Mouse (Mus musculus): ENCODE results near the gene Gm10065. TPM values are rescaled to one million over a fixed set of nuclear protein-coding genes. Genes with fewer than 3 reads are reported as not detected.
"Not testable (repeated sequence)": the region's sequence is repeated elsewhere in the genome, so short reads cannot be mapped to it uniquely, and the experiment has no call there.

The Gm10065 gene
- not detected in 2 replicates for polyA plus RNA-seq (2014; fragmentation: Nextera tagmentation; extraction: Ambion mirVana)

GRCm38 (mm10) chr13:21478759-21479670 is at the start of gene Gm10065, which contains the start of gene Zkscan4:
Gm10065 (minus strand) TSS chr13:21479441.
Zkscan4 (plus strand) TSS chr13:21478907.
- peak within 1 kb of the TSS; percentile 56 for H3K4me2 ChIP-seq (ENCODE audit: low read length)
- WGBS, result 2% methylated on average over 31 of the region's 31 CpGs
- not testable (repeated sequence) for H3K9me3 ChIP-seq (replicated peaks; ENCODE audit: control insufficient read depth, low read length); H3K27me3 ChIP-seq (replicated peaks; ENCODE audit: control insufficient read depth, insufficient read depth, low read length); H3K36me3 ChIP-seq (ENCODE audit: control insufficient read depth, insufficient read depth, low read length); H3K4me1 ChIP-seq (ENCODE audit: control insufficient read depth, insufficient read depth, low read length)
- peak within 1 kb of the TSS; percentile 72 for H3K27ac ChIP-seq (ENCODE audit: low read depth, low read length)
- peak within 1 kb of the TSS; percentile 75 for H3K9ac ChIP-seq (ENCODE audit: low read length)
- H3K4me3 ChIP-seq (ENCODE audit: low read depth, low read length), result peak within 1 kb of the TSS; percentile 62
- peak; percentile 90 for ATAC-seq
- peak; percentile 89 for DNase-seq (ENCODE audit: low spot score)

DNA sequence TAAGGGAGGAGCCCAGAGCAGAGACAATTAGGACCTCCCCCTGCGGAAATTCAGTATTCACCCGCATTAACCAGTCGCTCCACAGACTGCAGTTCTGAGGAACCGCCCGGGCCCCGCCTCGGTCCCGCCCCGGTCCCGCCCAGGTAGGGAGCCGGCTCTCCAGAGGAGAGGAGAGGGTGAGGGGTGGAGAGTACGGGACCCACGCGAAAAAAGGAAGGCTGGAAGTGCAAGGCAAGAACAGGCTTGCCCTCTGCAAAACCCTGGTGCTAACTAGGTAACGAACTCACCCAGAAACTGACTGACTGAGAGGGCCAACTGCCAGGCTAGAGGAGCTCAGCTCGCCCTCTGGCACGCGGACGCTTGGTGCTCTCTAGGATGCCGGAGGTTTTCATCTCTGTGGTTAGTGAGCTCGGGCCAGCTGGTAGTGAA is 27.0 kb upstream of the Gm10065 start:
- peak overlapping the region; percentile 62 for H3K9ac ChIP-seq (ENCODE audit: low read length)
- H3K4me3 ChIP-seq (ENCODE audit: low read depth, low read length), result peak overlapping the region; percentile 47
- peak overlapping the region; percentile 74 for H3K27ac ChIP-seq (ENCODE audit: low read depth, low read length)
- H3K4me1 ChIP-seq (ENCODE audit: control insufficient read depth, insufficient read depth, low read length), result no peaks in the 10 kb centered on the region
- no peaks in the 10 kb centered on the region for H3K27me3 ChIP-seq (replicated peaks; ENCODE audit: control insufficient read depth, insufficient read depth, low read length)
- WGBS, result under 1% methylated on average over 21 of the region's 21 CpGs
- ATAC-seq (peak; percentile 100), DNase-seq (ENCODE audit: low spot score) (peak; percentile 89)
- H3K9me3 ChIP-seq (replicated peaks; ENCODE audit: control insufficient read depth, low read length), result no peaks in the 10 kb centered on the region
- H3K36me3 ChIP-seq (ENCODE audit: control insufficient read depth, insufficient read depth, low read length), result no peaks in the 10 kb centered on the region
- H3K4me2 ChIP-seq (ENCODE audit: low read length), result peak overlapping the region; percentile 51

- Histone ChIP-seq H3K4me3 (ENCODE audit: low read depth, low read length) (no peak overlapping the region), H3K9ac (ENCODE audit: low read length) (no peak overlapping the region), H3K4me1 (ENCODE audit: control insufficient read depth, insufficient read depth, low read length) (no peaks in the 10 kb centered on the region), H3K27ac (ENCODE audit: low read depth, low read length) (no peak overlapping the region), H3K4me2 (ENCODE audit: low read length) (no peak overlapping the region), H3K36me3 (ENCODE audit: control insufficient read depth, insufficient read depth, low read length) (no peaks in the 10 kb centered on the region), H3K27me3 (replicated peaks; ENCODE audit: control insufficient read depth, insufficient read depth, low read length) (no peaks in the 10 kb centered on the region), H3K9me3 (replicated peaks; ENCODE audit: control insufficient read depth, low read length) (no peaks in the 10 kb centered on the region)
- no peak for DNase-seq (ENCODE audit: low spot score)
- WGBS, result 88% methylated on average over 5 of the region's 5 CpGs
- no peak for ATAC-seq
Measured at GRCm38 (mm10) chr13:21502296-21502695, 23.1 kb upstream of the Gm10065 start.

GRCm38 (mm10) chr13:21501182-21501581 is 21.9 kb upstream of the Gm10065 start, which contains the start of gene Gm11273:
Gm11273 (minus strand) TSS chr13:21501418.
- WGBS, result 97% methylated on average over 17 of the region's 17 CpGs
- ATAC-seq; H3K27ac ChIP-seq (ENCODE audit: low read depth, low read length); H3K27me3 ChIP-seq (replicated peaks; ENCODE audit: control insufficient read depth, insufficient read depth, low read length); H3K9ac ChIP-seq (ENCODE audit: low read length); H3K4me3 ChIP-seq (ENCODE audit: low read depth, low read length); DNase-seq (ENCODE audit: low spot score); H3K9me3 ChIP-seq (replicated peaks; ENCODE audit: control insufficient read depth, low read length); H3K4me2 ChIP-seq (ENCODE audit: low read length); H3K36me3 ChIP-seq (ENCODE audit: control insufficient read depth, insufficient read depth, low read length); H3K4me1 ChIP-seq (ENCODE audit: control insufficient read depth, insufficient read depth, low read length): not testable (repeated sequence)

DNA sequence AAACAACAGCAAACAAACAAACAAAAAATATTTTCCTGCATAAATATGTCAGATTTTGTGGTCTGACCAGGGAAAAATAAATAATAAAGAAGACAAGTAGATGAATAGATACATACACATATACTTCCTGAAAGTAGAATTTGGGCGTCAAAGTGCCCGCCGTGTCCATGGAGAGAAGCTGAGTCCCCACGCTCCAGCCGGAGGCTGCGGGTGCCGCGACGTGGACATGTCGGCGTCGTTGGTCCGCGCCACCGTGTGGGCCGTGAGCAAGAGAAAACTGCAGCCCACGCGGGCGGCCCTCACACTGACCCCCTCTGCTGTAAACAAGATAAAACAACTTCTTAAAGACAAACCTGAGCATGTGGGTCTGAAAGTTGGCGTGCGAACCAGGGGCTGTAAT is 15.8 kb upstream of the Gm10065 start, which contains the start of gene AK157302:
TSS of gene AK157302 (plus strand) at position 144 of the 400 bp plus-strand sequence.
- H3K4me3 ChIP-seq (ENCODE audit: low read depth, low read length), result no peak within 1 kb of the TSS
- no peak within 1 kb of the TSS for H3K27ac ChIP-seq (ENCODE audit: low read depth, low read length)
- no peaks in the 10 kb centered on the region for H3K27me3 ChIP-seq (replicated peaks; ENCODE audit: control insufficient read depth, insufficient read depth, low read length)
- H3K9me3 ChIP-seq (replicated peaks; ENCODE audit: control insufficient read depth, low read length), result no peaks in the 10 kb centered on the region
- H3K36me3 ChIP-seq (ENCODE audit: control insufficient read depth, insufficient read depth, low read length), result no peaks in the 10 kb centered on the region
- ATAC-seq (no peak), DNase-seq (ENCODE audit: low spot score) (no peak)
- H3K4me2 ChIP-seq (ENCODE audit: low read length), result no peak within 1 kb of the TSS
- 94% methylated on average over 21 of the region's 21 CpGs for WGBS
- no peaks in the 10 kb centered on the region for H3K4me1 ChIP-seq (ENCODE audit: control insufficient read depth, insufficient read depth, low read length)
- H3K9ac ChIP-seq (ENCODE audit: low read length), result no peak within 1 kb of the TSS

DNA sequence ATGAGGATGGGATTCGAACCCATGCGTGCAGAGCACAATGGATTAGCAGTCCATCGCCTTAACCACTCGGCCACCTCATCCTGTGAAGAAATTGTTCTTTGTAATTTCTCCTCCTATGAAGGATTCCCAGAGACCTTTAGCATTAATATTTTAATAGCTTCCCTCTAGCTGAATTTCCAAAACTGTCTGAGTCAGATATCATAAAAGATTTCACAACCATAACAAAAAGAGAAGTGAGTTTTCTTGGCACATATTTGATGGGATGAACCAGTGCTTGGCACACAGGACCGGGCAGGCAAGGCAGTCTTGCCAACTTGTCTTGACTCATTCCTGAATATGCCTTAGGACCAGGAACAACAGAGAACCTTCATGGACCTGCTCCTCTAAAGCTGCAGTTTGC is 13.6 kb upstream of the Gm10065 start:
- Histone ChIP-seq H3K4me1 (ENCODE audit: control insufficient read depth, insufficient read depth, low read length) (no peaks in the 10 kb centered on the region), H3K9me3 (replicated peaks; ENCODE audit: control insufficient read depth, low read length) (no peaks in the 10 kb centered on the region), H3K4me3 (ENCODE audit: low read depth, low read length) (no peak overlapping the region), H3K4me2 (ENCODE audit: low read length) (no peak overlapping the region), H3K27me3 (replicated peaks; ENCODE audit: control insufficient read depth, insufficient read depth, low read length) (no peaks in the 10 kb centered on the region), H3K9ac (ENCODE audit: low read length) (no peak overlapping the region), H3K36me3 (ENCODE audit: control insufficient read depth, insufficient read depth, low read length) (no peaks in the 10 kb centered on the region), H3K27ac (ENCODE audit: low read depth, low read length) (no peak overlapping the region)
- WGBS, result 93% methylated on average over 5 of the region's 5 CpGs
- no peak for DNase-seq (ENCODE audit: low spot score)
- no peak for ATAC-seq

DNA sequence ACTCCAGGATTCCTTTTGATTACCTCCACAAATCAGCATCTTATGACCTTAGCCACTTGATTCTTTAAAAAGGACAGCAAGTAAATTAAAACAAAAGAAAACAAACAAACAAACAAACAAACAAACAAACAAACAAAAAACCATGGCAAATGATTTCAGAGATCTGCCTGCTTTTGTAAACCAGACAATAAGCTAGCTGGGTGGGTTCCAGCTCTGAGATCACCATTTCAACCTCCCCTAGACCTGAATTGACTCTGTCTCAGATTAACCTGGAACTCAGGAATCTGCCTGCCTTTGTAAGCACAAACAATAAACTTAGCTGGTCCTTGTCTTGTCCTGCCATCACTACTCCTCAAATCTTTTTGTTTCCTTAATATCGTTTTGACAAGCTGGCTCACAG is 7.6 kb upstream of the Gm10065 start:
- no peaks in the 10 kb centered on the region for H3K9me3 ChIP-seq (replicated peaks; ENCODE audit: control insufficient read depth, low read length)
- no peak overlapping the region for H3K27ac ChIP-seq (ENCODE audit: low read depth, low read length)
- no peak overlapping the region for H3K4me2 ChIP-seq (ENCODE audit: low read length)
- 91% methylated on average over 1 of the region's 1 CpGs for WGBS
- DNase-seq (ENCODE audit: low spot score), result no peak
- no peak overlapping the region for H3K4me3 ChIP-seq (ENCODE audit: low read depth, low read length)
- H3K27me3 ChIP-seq (replicated peaks; ENCODE audit: control insufficient read depth, insufficient read depth, low read length), result no peaks in the 10 kb centered on the region
- no peaks in the 10 kb centered on the region for H3K4me1 ChIP-seq (ENCODE audit: control insufficient read depth, insufficient read depth, low read length)
- no peak overlapping the region for H3K9ac ChIP-seq (ENCODE audit: low read length)
- peaks cover 17% of the 10 kb centered on the region for H3K36me3 ChIP-seq (ENCODE audit: control insufficient read depth, insufficient read depth, low read length)
- ATAC-seq, result no peak

DNA sequence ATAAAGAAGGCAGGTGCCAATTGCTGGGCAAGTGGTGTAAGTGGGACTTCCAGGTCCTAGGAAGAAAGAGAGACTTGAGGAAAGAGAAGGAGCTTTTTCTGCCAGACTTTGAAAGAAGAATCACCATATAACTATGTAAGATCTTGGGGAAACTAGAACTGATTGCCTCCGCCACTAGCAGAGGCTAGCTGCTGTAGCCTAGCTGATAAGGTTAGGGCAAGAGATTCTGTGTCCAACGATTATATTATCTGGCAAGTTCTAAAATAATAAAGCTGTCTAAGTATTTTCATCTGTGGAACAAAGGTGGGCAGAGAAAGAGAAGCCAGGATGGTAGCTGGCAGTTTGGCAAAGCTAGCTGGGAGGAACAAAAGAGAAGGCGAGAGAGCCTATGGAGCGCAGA is 6.8 kb downstream of the Gm10065 start:
- no peaks in the 10 kb centered on the region for H3K9me3 ChIP-seq (replicated peaks; ENCODE audit: control insufficient read depth, low read length)
- ATAC-seq, result no peak
- H3K27ac ChIP-seq (ENCODE audit: low read depth, low read length), result no peak overlapping the region
- no peaks in the 10 kb centered on the region for H3K36me3 ChIP-seq (ENCODE audit: control insufficient read depth, insufficient read depth, low read length)
- no peak for DNase-seq (ENCODE audit: low spot score)
- H3K4me2 ChIP-seq (ENCODE audit: low read length), result no peak overlapping the region
- H3K9ac ChIP-seq (ENCODE audit: low read length), result no peak overlapping the region
- 20% methylated on average over 4 of the region's 4 CpGs for WGBS
- no peaks in the 10 kb centered on the region for H3K27me3 ChIP-seq (replicated peaks; ENCODE audit: control insufficient read depth, insufficient read depth, low read length)
- no peaks in the 10 kb centered on the region; the same call in 1 of the 2 replicates for H3K4me1 ChIP-seq (ENCODE audit: control insufficient read depth, insufficient read depth, low read length)
- H3K4me3 ChIP-seq (ENCODE audit: low read depth, low read length), result no peak overlapping the region

DNA sequence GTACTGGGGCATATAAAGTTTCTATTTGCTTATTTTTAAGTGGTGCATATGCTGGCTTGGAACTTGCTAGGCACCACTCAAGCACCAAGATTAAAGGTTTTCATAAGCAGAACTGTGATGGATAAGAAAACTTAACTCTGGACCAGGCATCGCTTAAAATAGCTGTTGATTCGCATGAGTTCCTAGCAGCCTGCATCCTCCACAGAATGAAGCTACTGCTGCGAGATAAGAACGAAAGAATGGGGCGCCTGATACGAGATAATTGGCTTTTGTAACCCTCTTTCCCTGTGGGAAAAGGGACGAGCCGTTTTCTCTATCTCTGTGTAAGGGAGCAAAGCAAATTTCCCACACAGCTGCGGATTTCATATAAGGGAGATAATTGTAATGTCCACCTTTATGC is 10.1 kb downstream of the Gm10065 start:
- no peaks in the 10 kb centered on the region for H3K27me3 ChIP-seq (replicated peaks; ENCODE audit: control insufficient read depth, insufficient read depth, low read length)
- H3K4me2 ChIP-seq (ENCODE audit: low read length), result peak overlapping the region; percentile 66
- no peaks in the 10 kb centered on the region; the same call in 1 of the 2 replicates for H3K4me1 ChIP-seq (ENCODE audit: control insufficient read depth, insufficient read depth, low read length)
- 14% methylated on average over 9 of the region's 9 CpGs for WGBS
- ATAC-seq (no peak), DNase-seq (ENCODE audit: low spot score) (no peak)
- no peak overlapping the region; the same call in 1 of the 2 replicates for H3K9ac ChIP-seq (ENCODE audit: low read length)
- no peak overlapping the region for H3K27ac ChIP-seq (ENCODE audit: low read depth, low read length)
- H3K36me3 ChIP-seq (ENCODE audit: control insufficient read depth, insufficient read depth, low read length), result no peaks in the 10 kb centered on the region
- H3K9me3 ChIP-seq (replicated peaks; ENCODE audit: control insufficient read depth, low read length), result no peaks in the 10 kb centered on the region
- H3K4me3 ChIP-seq (ENCODE audit: low read depth, low read length), result no peak overlapping the region
